Mouse (Mus musculus) kidney, postnatal 0 days (tissue): ENCODE data around the gene Mier2. TPM values are rescaled to one million over a fixed set of nuclear protein-coding genes. Genes with fewer than 3 reads are reported as not detected.

Experiments
- ATAC-seq: fragments of 200-750 bp; cut with Nextera tagmentation; replicated peaks from 2 replicates; pipeline ENCODE4 v1.8.0; 2017; ENCODE audit warnings: low read depth, moderate number of reproducible peaks, moderate TSS enrichment, moderate library complexity; ENCODE audit not compliant: low FRiP score
- DNase-seq: peaks from one replicate; pipeline ENCODE4 v3.0.0-alpha.2; 2016; ENCODE audit warnings: low spot score
- H3K27ac ChIP-seq: fragments of 300-500 bp; sonication (generic); 2 replicates; pipeline ENCODE4 v1.5.1; 2014; ENCODE audit warnings: mild to moderate bottlenecking
- H3K27me3 ChIP-seq: fragments of 300-500 bp; sonication (generic); 2 replicates; pipeline ENCODE4 v1.6.1; 2014; ENCODE audit warnings: low read length, mixed read lengths; ENCODE audit not compliant: insufficient read depth
- H3K36me3 ChIP-seq: fragments of 300-500 bp; sonication (generic); 2 replicates; pipeline ENCODE4 v1.6.1; 2014; ENCODE audit warnings: low read length, mixed read lengths; ENCODE audit not compliant: insufficient read depth
- H3K4me1 ChIP-seq: fragments of 300-500 bp; sonication (generic); replicated peaks from 2 replicates; pipeline ENCODE4 v1.6.1; 2014; ENCODE audit warnings: antibody characterized with exemption, low read length, mixed read lengths; ENCODE audit not compliant: insufficient read depth
- H3K4me2 ChIP-seq: fragments of 300-500 bp; sonication (generic); 2 replicates; pipeline ENCODE4 v1.6.1; 2014; ENCODE audit warnings: mild to moderate bottlenecking, low read length, moderate library complexity, mixed read lengths
- H3K4me3 ChIP-seq: fragments of 300-500 bp; sonication (generic); replicated peaks from 2 replicates; pipeline ENCODE4 v1.5.1; 2014; ENCODE audit warnings: low read depth, low read length
- H3K9ac ChIP-seq: fragments of 300-500 bp; sonication (generic); 2 replicates; pipeline ENCODE4 v1.6.1; 2014; ENCODE audit warnings: low read depth, low read length
- H3K9me3 ChIP-seq: fragments of 300-500 bp; sonication (generic); replicated peaks from 2 replicates; pipeline ENCODE4 v1.6.1; 2016; ENCODE audit warnings: low read length, inconsistent platforms, mixed read lengths
- CTCF ChIP-seq: IDR thresholded peaks from 2 replicates; pipeline ENCODE4 v1.5.1; 2016; ENCODE audit warnings: antibody characterized with exemption, low read depth, mild to moderate bottlenecking, moderate library complexity
- WGBS: fragments of 180-500 bp; shearing (Covaris S2); extraction: QIAGEN DNeasy Blood & Tissue Kit; methylation state at CpG from one replicate; pipeline ENCODE4 v1.1.7; 2014; 5-methylcytosine and 5-hydroxymethylcytosine counted together
- polyA plus RNA-seq: library from polyadenylated mRNA; unstranded; fragments of >200 nt; fragmentation: Nextera tagmentation; extraction: Ambion mirVana; gene quantifications from 2 replicates; pipeline ENCODE4 v1.2.1, GENCODE M21; 2015

Mier2 gene
- polyA plus RNA-seq, 1 experiment from 2014 or later: 27.4 TPM

GRCm38 (mm10) chr10:79550366-79550765 lies 4.6 kb downstream of the Mier2 start:
- Histone ChIP-seq H3K4me3 (no peak overlapping the region), H3K4me2 (no peak overlapping the region), H3K27ac (no peak overlapping the region), H3K9ac (no peak overlapping the region), H3K9me3 (no peaks in the 10 kb centered on the region), H3K4me1 (peaks cover 8% of the 10 kb centered on the region; the same call in 1 of the 2 replicates), H3K36me3 (peaks cover 43% of the 10 kb centered on the region), H3K27me3 (no peaks in the 10 kb centered on the region)
- TF ChIP-seq CTCF: no peak
- no peak for ATAC-seq
- WGBS: 84% methylated on average over 9 of the region's 9 CpGs
- no peak for DNase-seq

DNA sequence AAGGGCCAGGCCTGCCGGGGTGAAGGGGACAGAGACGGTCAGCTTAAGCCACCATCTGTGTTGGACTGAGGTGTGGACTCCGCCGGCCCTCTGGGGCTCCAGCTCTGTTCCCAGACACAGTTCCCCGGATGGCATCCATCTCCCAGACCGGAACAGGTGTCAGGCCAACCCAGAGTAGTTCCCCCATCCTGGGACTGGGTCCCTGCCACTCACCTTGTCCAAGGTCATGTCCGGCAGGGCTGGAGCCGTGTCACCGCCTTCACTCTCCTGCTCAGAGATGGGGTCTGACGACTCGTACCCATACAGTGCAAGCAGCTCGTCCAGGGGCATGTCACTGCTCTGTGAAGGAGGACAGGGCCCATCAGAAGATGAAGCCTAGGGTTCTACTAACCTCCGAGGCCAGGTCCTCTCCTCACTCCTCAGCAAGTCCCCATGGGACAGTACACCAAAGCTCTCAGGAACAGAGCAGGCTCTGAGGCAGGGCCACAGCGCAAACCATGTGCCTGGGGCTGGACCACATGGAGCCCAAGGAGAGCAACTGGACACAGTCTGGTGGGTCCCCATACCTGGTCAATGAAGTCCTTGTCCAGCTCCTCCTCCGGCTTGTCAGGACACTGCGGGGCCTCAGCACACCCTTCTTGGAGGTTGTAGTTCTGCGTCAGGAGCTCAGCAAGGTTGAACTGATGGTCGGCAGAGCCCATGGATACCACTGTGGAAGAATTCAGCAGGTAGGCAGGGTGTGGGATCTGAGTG lies 5.9 kb downstream of the Mier2 start:
- no peak for TF ChIP-seq CTCF
- peaks cover 48% of the 10 kb centered on the region for H3K36me3 ChIP-seq
- H3K9me3 ChIP-seq: no peaks in the 10 kb centered on the region
- DNase-seq: no peak
- 95% methylated on average over 18 of the region's 18 CpGs for WGBS
- no peak overlapping the region for H3K4me3 ChIP-seq
- no peaks in the 10 kb centered on the region for H3K27me3 ChIP-seq
- H3K4me2 ChIP-seq: no peak overlapping the region
- H3K27ac ChIP-seq: no peak overlapping the region
- H3K4me1 ChIP-seq: peaks cover 8% of the 10 kb centered on the region; the same call in 1 of the 2 replicates
- H3K9ac ChIP-seq: no peak overlapping the region
- ATAC-seq: no peak

GRCm38 (mm10) chr10:79548546-79548945 lies 6.5 kb downstream of the Mier2 start:
- Histone ChIP-seq H3K36me3 (peaks cover 54% of the 10 kb centered on the region), H3K27me3 (no peaks in the 10 kb centered on the region), H3K9ac (no peak overlapping the region), H3K4me2 (no peak overlapping the region), H3K4me3 (no peak overlapping the region), H3K9me3 (no peaks in the 10 kb centered on the region), H3K4me1 (peaks cover 5% of the 10 kb centered on the region; the same call in 1 of the 2 replicates), H3K27ac (no peak overlapping the region)
- ATAC-seq (no peak), DNase-seq (no peak)
- 93% methylated on average over 5 of the region's 5 CpGs for WGBS
- no peak for TF ChIP-seq CTCF

GRCm38 (mm10) chr10:79547148-79547675 lies 7.8 kb downstream of the Mier2 start:
- 69% methylated on average over 5 of the region's 5 CpGs for WGBS
- H3K9me3 ChIP-seq: no peaks in the 10 kb centered on the region

DNA sequence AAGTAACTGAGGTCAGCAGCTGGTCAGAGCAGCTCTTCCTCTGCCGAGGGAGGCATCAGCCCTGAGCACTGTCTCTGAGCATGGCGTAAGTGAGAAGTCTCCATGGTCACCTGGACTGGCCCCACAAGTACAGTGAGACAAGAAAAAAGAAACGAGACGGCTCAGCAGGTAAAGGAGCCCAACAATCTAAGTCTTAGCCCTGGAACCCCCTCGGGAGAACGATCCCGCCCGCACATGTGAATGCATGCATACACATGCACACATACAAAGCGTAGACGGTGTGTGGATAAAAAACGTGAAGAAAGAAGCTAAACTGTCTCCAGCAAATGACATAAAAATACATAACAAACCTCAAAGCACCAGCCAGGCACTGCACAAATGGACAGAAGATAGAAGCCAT lies 8.5 kb downstream of the Mier2 start:
- DNase-seq (no peak), ATAC-seq (no peak)
- Histone ChIP-seq H3K9ac (no peak overlapping the region), H3K36me3 (peaks cover 65% of the 10 kb centered on the region), H3K27ac (no peak overlapping the region), H3K4me2 (no peak overlapping the region), H3K4me3 (no peak overlapping the region), H3K9me3 (no peaks in the 10 kb centered on the region), H3K27me3 (no peaks in the 10 kb centered on the region), H3K4me1 (no peaks in the 10 kb centered on the region)
- WGBS: 91% methylated on average over 11 of the region's 11 CpGs
- no peak for TF ChIP-seq CTCF

More at GRCm38 (mm10) chr10:79547148-79547675, 7.8 kb downstream of the Mier2 start:
- no peak overlapping the region for H3K27ac ChIP-seq
- no peak for DNase-seq
- TF ChIP-seq CTCF: no peak
- H3K36me3 ChIP-seq: peaks cover 61% of the 10 kb centered on the region
- H3K4me2 ChIP-seq: no peak overlapping the region
- no peak overlapping the region for H3K9ac ChIP-seq
- no peak for ATAC-seq
- H3K27me3 ChIP-seq: no peaks in the 10 kb centered on the region
- no peaks in the 10 kb centered on the region for H3K4me1 ChIP-seq
- no peak overlapping the region for H3K4me3 ChIP-seq

GRCm38 (mm10) chr10:79545891-79546290 lies 9.1 kb downstream of the Mier2 start:
- Histone ChIP-seq H3K4me1 (no peaks in the 10 kb centered on the region), H3K9me3 (no peaks in the 10 kb centered on the region), H3K4me3 (no peak overlapping the region), H3K27ac (no peak overlapping the region), H3K27me3 (no peaks in the 10 kb centered on the region), H3K36me3 (peaks cover 71% of the 10 kb centered on the region), H3K9ac (no peak overlapping the region), H3K4me2 (no peak overlapping the region)
- DNase-seq: no peak
- 91% methylated on average over 12 of the region's 12 CpGs for WGBS
- ATAC-seq: no peak
- TF ChIP-seq CTCF: no peak
